Mouse (Mus musculus) thymus, adult 2 months (tissue): ENCODE measurements around the gene 1110065P20Rik. TPM values are rescaled to one million over a fixed set of nuclear protein-coding genes. Genes with fewer than 3 reads are reported as not detected.
A peak's percentile ranks its signal among the peaks of the same experiment; 100 is the strongest.

ENCODE experiments used
- DNase-seq: peaks from one replicate; pipeline ENCODE4 v3.0.0; 2021
- H3K27ac ChIP-seq: fragments of 200-500 bp; 2 replicates; pipeline ENCODE4 v1.5.1; 2012; ENCODE audit warnings: low read length, control low read depth; ENCODE audit not compliant: control insufficient read depth, insufficient read depth
- H3K27me3 ChIP-seq: fragments of 200-500 bp; 2 replicates; pipeline ENCODE4 v1.6.1; 2012; ENCODE audit warnings: mild to moderate bottlenecking, low read length, moderate library complexity, mixed read lengths; ENCODE audit not compliant: control insufficient read depth, insufficient read depth
- H3K36me3 ChIP-seq: fragments of 200-500 bp; 2 replicates; pipeline ENCODE4 v1.6.1; 2012; ENCODE audit warnings: mild to moderate bottlenecking, low read length, moderate library complexity; ENCODE audit not compliant: control insufficient read depth, insufficient read depth
- H3K4me1 ChIP-seq: fragments of 200-500 bp; replicated peaks from 2 replicates; pipeline ENCODE4 v1.6.1; 2012; ENCODE audit warnings: low read length; ENCODE audit not compliant: control insufficient read depth, insufficient read depth
- H3K4me3 ChIP-seq: fragments of 200-500 bp; 2 replicates; pipeline ENCODE4 v1.5.1; 2012; ENCODE audit warnings: mild to moderate bottlenecking, low read length, control low read depth, moderate library complexity; ENCODE audit not compliant: control insufficient read depth, insufficient read depth
- CTCF ChIP-seq: fragments of 200-500 bp; IDR thresholded peaks from 2 replicates; pipeline ENCODE4 v1.5.1; 2012; ENCODE audit warnings: mild to moderate bottlenecking, control low read depth, low read length, moderate library complexity, borderline replicate concordance; ENCODE audit not compliant: control insufficient read depth, poor library complexity, insufficient read depth; ENCODE audit errors: extremely low read depth
- POLR2A ChIP-seq: fragments of 200-500 bp; IDR thresholded peaks from 2 replicates; pipeline ENCODE4 v1.6.1; 2012; ENCODE audit warnings: mild to moderate bottlenecking, low read length, control low read depth, moderate library complexity; ENCODE audit not compliant: control insufficient read depth, poor library complexity, insufficient read depth; ENCODE audit errors: extremely low read depth
- WGBS: fragments of 180-500 bp; shearing (Covaris S2); methylation state at CpG from one replicate; pipeline ENCODE4 v1.1.7; 2018; 5-methylcytosine and 5-hydroxymethylcytosine counted together
- polyA plus RNA-seq: library from polyadenylated mRNA; depleted of rRNA; stranded (reverse); fragments of >200 nt; gene quantifications from 2 replicates; pipeline ENCODE4 v1.2.3, GENCODE M21; 2012

The 1110065P20Rik gene
- polyA plus RNA-seq, 1 experiment: 28.0 TPM

GRCm38 (mm10) chr4:124861283-124862188 is 10.5 kb upstream of the 1110065P20Rik start, which contains the start of gene Maneal:
Gene Maneal (minus strand): TSS chr4:124862171.
- no peak for DNase-seq
- WGBS: 8% methylated on average over 77 of the region's 77 CpGs
- peaks cover 7% of the 10 kb centered on the region; the same call in 1 of the 2 replicates for H3K27me3 ChIP-seq
- TF ChIP-seq POLR2A (no peak), CTCF (no peak)
- H3K27ac ChIP-seq: no peak within 1 kb of the TSS
- peak within 1 kb of the TSS; percentile 34 for H3K4me3 ChIP-seq
- H3K4me1 ChIP-seq: peaks cover 6% of the 10 kb centered on the region; the same call in 1 of the 2 replicates
- H3K36me3 ChIP-seq: no peaks in the 10 kb centered on the region

DNA sequence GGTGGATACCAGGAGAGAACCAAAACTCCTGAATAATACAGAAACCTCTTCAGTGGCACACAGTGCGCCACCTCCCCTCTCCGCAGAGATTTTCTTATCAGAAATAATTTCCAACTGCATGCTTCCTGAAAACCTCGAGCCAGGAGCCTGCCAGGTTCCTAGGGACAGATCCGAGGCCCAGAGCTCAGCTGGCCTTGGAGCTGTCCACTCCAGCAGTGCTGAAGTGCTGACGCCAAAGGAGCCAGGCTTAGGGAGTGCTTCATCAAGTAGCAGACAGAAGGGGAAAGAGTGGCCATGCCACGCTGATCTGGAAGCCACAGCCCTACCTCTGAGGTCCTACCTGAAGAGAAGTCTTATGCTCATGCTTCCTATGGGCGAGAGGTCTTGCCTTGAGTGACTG is 9.4 kb upstream of the 1110065P20Rik start:
- Histone ChIP-seq H3K4me1 (peaks cover 6% of the 10 kb centered on the region; the same call in 1 of the 2 replicates), H3K27me3 (peaks cover 7% of the 10 kb centered on the region; the same call in 1 of the 2 replicates), H3K27ac (no peak overlapping the region), H3K4me3 (no peak overlapping the region), H3K36me3 (no peaks in the 10 kb centered on the region)
- DNase-seq: peak; percentile 44
- no peak for TF ChIP-seq POLR2A
- TF ChIP-seq CTCF: no peak
- WGBS: 18% methylated on average over 7 of the region's 7 CpGs

GRCm38 (mm10) chr4:124858370-124858769 is 7.4 kb upstream of the 1110065P20Rik start:
- Histone ChIP-seq H3K36me3 (peaks cover 10% of the 10 kb centered on the region), H3K27me3 (peaks cover 7% of the 10 kb centered on the region; the same call in 1 of the 2 replicates), H3K4me1 (peaks cover 6% of the 10 kb centered on the region; the same call in 1 of the 2 replicates), H3K27ac (no peak overlapping the region), H3K4me3 (no peak overlapping the region)
- 90% methylated on average over 5 of the region's 5 CpGs for WGBS
- TF ChIP-seq POLR2A (no peak), CTCF (no peak)
- no peak for DNase-seq

- WGBS: 98% methylated on average over 8 of the region's 8 CpGs
- peaks cover 10% of the 10 kb centered on the region for H3K36me3 ChIP-seq
- no peak for DNase-seq
Measured at GRCm38 (mm10) chr4:124856294-124856693, 5.3 kb upstream of the 1110065P20Rik start.

GRCm38 (mm10) chr4:124850261-124850913 is 609 bp downstream of the 1110065P20Rik start, which contains the start of gene Yrdc:
Gene Yrdc (plus strand): TSS chr4:124850679.
- H3K4me3 ChIP-seq: peak within 1 kb of the TSS; percentile 93
- under 1% methylated on average over 75 of the region's 90 CpGs for WGBS
- peaks cover 16% of the 10 kb centered on the region for H3K4me1 ChIP-seq
- DNase-seq: peak; percentile 93
- H3K27me3 ChIP-seq: no peaks in the 10 kb centered on the region
- H3K27ac ChIP-seq: no peak within 1 kb of the TSS
- TF ChIP-seq CTCF: peak; percentile 53; the same call in 1 of the 2 replicates
- TF ChIP-seq POLR2A: peak; percentile 81
- H3K36me3 ChIP-seq: peaks cover 10% of the 10 kb centered on the region

More at GRCm38 (mm10) chr4:124856294-124856693, 5.3 kb upstream of the 1110065P20Rik start:
- no peak overlapping the region for H3K27ac ChIP-seq
- peaks cover 4% of the 10 kb centered on the region; the same call in 1 of the 2 replicates for H3K27me3 ChIP-seq
- TF ChIP-seq CTCF (no peak), POLR2A (no peak)
- H3K4me1 ChIP-seq: peaks cover 7% of the 10 kb centered on the region
- H3K4me3 ChIP-seq: no peak overlapping the region

DNA sequence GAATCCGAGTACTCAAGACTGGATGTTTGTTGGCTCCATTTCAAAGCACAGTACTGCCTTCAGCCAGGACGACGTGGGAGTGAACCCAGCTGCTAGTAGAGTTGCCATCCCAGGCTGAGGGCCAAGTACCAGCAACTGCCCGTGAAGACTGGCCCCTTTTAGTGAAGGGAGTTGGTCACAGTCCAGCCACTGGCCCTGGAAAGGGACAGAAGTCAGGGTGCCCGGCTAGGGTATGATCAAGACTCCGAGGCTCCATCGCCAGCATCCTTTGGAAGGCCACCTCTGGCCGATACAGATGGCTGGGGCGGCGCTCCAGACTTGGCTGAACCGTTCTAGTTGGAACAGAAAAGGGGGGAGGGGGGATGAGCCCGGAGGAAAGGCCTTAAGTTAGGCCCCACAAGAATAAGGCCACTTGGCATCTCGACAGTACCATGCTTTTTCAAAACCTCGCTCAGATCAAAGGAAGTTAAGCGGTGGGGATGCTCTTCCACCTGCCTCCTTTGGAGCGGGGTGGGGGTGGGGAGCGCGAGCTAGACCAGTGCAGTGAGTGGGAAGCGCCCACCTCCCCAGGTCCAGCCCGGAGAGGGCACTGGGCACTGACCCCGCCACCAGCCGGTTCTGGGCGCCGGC is 1.2 kb downstream of the 1110065P20Rik start:
- H3K36me3 ChIP-seq: peaks cover 9% of the 10 kb centered on the region
- peak; percentile 17 for DNase-seq

More for the DNA sequence above, 1.2 kb downstream of the 1110065P20Rik start:
- Histone ChIP-seq H3K27me3 (no peaks in the 10 kb centered on the region), H3K4me1 (peaks cover 16% of the 10 kb centered on the region), H3K4me3 (peak overlapping the region; percentile 93), H3K27ac (no peak overlapping the region)
- no peak for TF ChIP-seq POLR2A
- no peak for TF ChIP-seq CTCF
- WGBS: 20% methylated on average over 24 of the region's 24 CpGs
